Mouse (Mus musculus) ES-E14 (cell line): ENCODE data around the gene Nid2.

ENCODE experiments used
- CHD2 ChIP-seq: IDR thresholded peaks from 2 replicates; pipeline ENCODE4 v1.6.1; 2014; ENCODE audit warnings: mild to moderate bottlenecking, low read depth, low read length, inconsistent platforms
- MAFK ChIP-seq: IDR thresholded peaks from 2 replicates; pipeline ENCODE4 v1.6.1; 2014; ENCODE audit warnings: mild to moderate bottlenecking, low read depth, low read length, inconsistent platforms; ENCODE audit not compliant: insufficient read depth
- ZC3H11A ChIP-seq: IDR thresholded peaks from 2 replicates; pipeline ENCODE4 v1.6.1; 2012; ENCODE audit warnings: low read depth, mild to moderate bottlenecking, inconsistent platforms, low read length, borderline replicate concordance

DNA sequence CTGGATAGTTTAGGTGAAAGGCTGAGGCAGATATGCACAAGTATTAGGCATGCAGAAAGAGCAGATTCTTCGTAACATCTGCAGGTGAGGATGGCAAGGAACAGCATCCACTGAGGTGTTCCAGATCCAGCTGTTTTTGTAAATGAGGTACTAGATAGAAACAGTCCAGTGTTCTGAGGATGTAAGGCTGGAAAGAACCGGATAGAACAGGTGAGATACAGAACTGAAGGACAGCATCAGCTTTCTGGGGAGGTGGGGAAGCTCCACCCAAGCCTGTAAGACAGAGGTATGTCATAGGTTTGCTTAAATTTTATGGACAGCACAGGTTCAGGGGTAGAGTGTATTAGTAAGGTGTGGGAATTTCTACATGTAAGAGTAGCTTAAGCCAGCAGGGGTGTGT, 4.3 kb upstream of the Nid2 start:
- no peak for TF ChIP-seq MAFK
- TF ChIP-seq ZC3H11A: no peak
- no peak for TF ChIP-seq CHD2
